Mouse (Mus musculus): Measurements from ENCODE around the gene Tbc1d1.

DNA sequence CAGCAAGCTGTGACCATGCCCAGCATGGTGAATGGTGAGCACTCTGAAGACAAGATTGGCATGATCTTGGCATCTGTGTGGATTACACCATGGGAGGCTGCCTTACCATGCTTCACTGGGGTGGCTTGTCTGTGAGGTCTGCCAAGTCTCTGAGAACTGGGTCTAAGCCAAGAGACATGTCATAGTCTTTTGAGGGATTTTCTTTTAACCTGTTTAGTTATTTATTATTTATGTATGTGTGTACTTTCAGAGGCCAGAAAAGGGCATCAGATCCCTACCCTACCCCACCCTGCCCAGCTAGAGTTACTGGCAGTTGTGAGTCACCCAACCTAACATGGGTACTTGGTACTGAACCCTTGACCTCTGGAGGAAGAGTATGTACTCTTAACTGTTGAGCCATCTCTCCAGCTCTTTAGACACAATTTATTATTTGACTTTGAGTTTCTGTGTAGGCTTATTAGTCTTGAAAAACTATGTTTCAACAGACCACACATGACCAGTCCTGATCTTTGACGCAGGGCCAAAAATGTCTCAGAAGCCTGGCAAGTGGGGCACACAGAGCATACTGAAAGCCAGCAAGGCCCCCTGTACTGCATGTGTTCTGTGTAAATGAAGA lies 40.3 kb downstream of the Tbc1d1 start:
- TF ChIP-seq MYC (IDR thresholded peaks at IDR 0.05; ENCODE audit: low read depth, low read length) (no peak), POLR2AphosphoS2 (IDR thresholded peaks at IDR 0.05; ENCODE audit: low read depth, low read length) (no peak), CTCF (conservative IDR thresholded peaks at IDR 0.05 in 1 of 2, IDR thresholded peaks at IDR 0.05 in 1 of 2; ENCODE audit: low read depth in 2 of 2, low read length in 2 of 2) (no peak), EP300 (IDR thresholded peaks at IDR 0.05; ENCODE audit: low read length) (no peak), ZNF384 (IDR thresholded peaks at IDR 0.05; ENCODE audit: low read depth, low read length) (no peak), RCOR1 (conservative IDR thresholded peaks at IDR 0.05; ENCODE audit: low read depth, low read length) (no peak)
